Mouse (Mus musculus): ENCODE data around the gene Nxt1. TPM values are rescaled to one million over a fixed set of nuclear protein-coding genes. Genes with fewer than 3 reads are reported as not detected.

The Nxt1 gene
- polyA plus RNA-seq, 2 experiments = 70.8 to 89.5 TPM

DNA sequence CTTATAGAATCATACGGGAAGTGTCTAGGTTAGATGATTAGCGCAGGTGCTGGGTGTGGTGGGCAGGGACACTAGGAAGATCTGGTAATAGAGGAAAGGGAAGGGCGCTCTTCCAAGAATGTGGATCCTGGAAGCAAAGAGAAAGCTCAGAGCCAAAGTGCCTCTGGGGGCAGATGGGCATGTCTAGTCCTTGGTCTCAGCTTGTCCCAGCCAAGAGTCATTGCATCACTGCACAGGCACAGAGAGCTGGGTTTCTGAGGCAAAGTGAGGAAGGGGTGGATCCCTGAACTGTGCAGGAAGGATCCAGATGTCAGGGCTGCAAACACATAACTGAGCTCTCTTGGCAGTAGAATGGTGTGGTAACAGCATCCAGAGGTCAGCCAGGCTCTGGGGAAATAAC, 40.8 kb upstream of the Nxt1 start:
- ATAC-seq (ENCODE audit: low FRiP score, low read depth) = no peak
- Histone ChIP-seq H3K4me2 (replicated peaks; ENCODE audit: low read depth, low read length, severe bottlenecking) (no peak overlapping the region), H3K4me3 (replicated peaks; ENCODE audit: low read length) (no peak overlapping the region), H3K36me3 (ENCODE audit: control insufficient read depth, insufficient read depth, low read length) (no peaks in the 10 kb centered on the region), H3K9ac (ENCODE audit: low read depth, low read length, severe bottlenecking) (no peak overlapping the region), H3K27ac (replicated peaks; ENCODE audit: low read depth, low read length) (no peak overlapping the region), H3K27me3 (ENCODE audit: control insufficient read depth, insufficient read depth, low read length) (no peaks in the 10 kb centered on the region), H3K9me3 (ENCODE audit: control insufficient read depth, low read length) (no peaks in the 10 kb centered on the region), H3K4me1 (ENCODE audit: control insufficient read depth, insufficient read depth, low read length) (no peaks in the 10 kb centered on the region)
- TF ChIP-seq POLR2A (IDR thresholded peaks at IDR 0.05; ENCODE audit: borderline replicate concordance, extremely low read depth, insufficient read depth, insufficient read length) = no peak
- WGBS = 82% methylated on average over 3 of the region's 3 CpGs
- DNase-seq (ENCODE audit: low spot score) = peak; percentile 35

DNA sequence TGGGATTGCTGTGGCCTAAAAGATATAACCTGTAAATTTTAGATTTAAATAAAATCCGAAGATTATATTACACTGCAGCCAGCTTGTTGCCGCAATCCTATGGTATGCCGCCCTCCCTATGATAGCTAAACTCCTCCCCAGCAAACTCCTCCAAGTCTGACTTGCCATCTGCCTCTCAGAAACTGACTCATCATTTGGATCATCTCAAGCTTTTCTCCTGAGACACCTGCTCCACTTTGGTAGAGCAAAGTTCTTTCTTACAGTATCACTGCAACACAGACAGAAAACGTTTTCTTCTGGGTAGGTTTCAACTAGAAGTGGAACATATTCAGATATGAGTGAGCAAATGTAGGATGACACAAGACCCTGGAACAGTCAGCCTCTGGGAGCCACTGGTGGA, 37.9 kb upstream of the Nxt1 start:
- Histone ChIP-seq H3K9ac (ENCODE audit: low read depth, low read length, severe bottlenecking) (no peak overlapping the region), H3K4me2 (replicated peaks; ENCODE audit: low read depth, low read length, severe bottlenecking) (no peak overlapping the region), H3K27me3 (ENCODE audit: control insufficient read depth, insufficient read depth, low read length) (no peaks in the 10 kb centered on the region), H3K4me3 (replicated peaks; ENCODE audit: low read length) (no peak overlapping the region), H3K4me1 (ENCODE audit: control insufficient read depth, insufficient read depth, low read length) (no peaks in the 10 kb centered on the region), H3K27ac (replicated peaks; ENCODE audit: low read depth, low read length) (no peak overlapping the region), H3K9me3 (ENCODE audit: control insufficient read depth, low read length) (no peaks in the 10 kb centered on the region), H3K36me3 (ENCODE audit: control insufficient read depth, insufficient read depth, low read length) (no peaks in the 10 kb centered on the region)
- ATAC-seq (ENCODE audit: low FRiP score, low read depth) (no peak), DNase-seq (ENCODE audit: low spot score) (no peak)
- WGBS = 86% methylated on average over 4 of the region's 4 CpGs
- no peak for TF ChIP-seq POLR2A (IDR thresholded peaks at IDR 0.05; ENCODE audit: borderline replicate concordance, extremely low read depth, insufficient read depth, insufficient read length)

DNA sequence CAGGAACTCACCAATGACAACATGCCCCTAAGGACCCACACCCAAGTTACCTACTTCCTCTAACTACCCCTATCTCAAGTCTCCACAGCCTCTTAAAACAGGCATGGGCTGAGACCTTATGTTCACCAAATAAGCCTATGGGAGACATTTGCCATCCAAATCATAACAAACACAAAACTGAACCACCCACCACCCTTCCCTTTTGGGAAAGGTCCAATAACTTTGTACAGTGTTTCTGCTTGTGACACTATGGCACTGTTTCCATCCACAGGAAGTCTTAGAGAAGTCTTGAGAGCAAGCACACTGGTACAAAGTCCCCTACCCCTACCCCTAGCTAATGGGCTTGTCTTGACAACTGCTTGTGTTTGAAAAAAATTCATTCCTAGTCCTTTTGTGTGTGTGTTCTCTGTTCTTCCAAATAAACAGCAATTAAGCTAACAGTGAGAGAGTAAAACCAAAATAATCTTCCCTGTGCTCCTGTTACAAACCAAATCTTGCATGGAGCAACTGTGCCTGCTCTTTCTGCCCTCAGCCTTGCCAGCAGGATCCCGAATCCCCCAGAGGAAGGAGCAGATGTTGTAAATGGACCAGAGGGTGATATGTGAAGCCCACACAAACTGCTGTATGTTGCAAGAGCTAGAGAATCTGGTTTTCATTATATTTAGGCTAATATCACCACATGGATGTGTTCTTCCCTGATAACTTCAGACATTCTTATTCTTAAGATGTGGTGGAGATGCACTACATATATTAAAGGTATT, 29.6 kb upstream of the Nxt1 start:
- no peak overlapping the region for H3K4me2 ChIP-seq (replicated peaks; ENCODE audit: low read depth, low read length, severe bottlenecking)
- H3K27me3 ChIP-seq (ENCODE audit: control insufficient read depth, insufficient read depth, low read length) = no peaks in the 10 kb centered on the region
- no peak for TF ChIP-seq POLR2A (IDR thresholded peaks at IDR 0.05; ENCODE audit: borderline replicate concordance, extremely low read depth, insufficient read depth, insufficient read length)
- H3K9me3 ChIP-seq (ENCODE audit: control insufficient read depth, low read length) = no peaks in the 10 kb centered on the region
- no peak for DNase-seq (ENCODE audit: low spot score)
- H3K36me3 ChIP-seq (ENCODE audit: control insufficient read depth, insufficient read depth, low read length) = no peaks in the 10 kb centered on the region
- no peaks in the 10 kb centered on the region for H3K4me1 ChIP-seq (ENCODE audit: control insufficient read depth, insufficient read depth, low read length)
- no peak for ATAC-seq (ENCODE audit: low FRiP score, low read depth)
- H3K27ac ChIP-seq (replicated peaks; ENCODE audit: low read depth, low read length) = no peak overlapping the region
- H3K9ac ChIP-seq (ENCODE audit: low read depth, low read length, severe bottlenecking) = no peak overlapping the region
- H3K4me3 ChIP-seq (replicated peaks; ENCODE audit: low read length) = no peak overlapping the region
- WGBS = 11% methylated on average over 1 of the region's 1 CpGs

DNA sequence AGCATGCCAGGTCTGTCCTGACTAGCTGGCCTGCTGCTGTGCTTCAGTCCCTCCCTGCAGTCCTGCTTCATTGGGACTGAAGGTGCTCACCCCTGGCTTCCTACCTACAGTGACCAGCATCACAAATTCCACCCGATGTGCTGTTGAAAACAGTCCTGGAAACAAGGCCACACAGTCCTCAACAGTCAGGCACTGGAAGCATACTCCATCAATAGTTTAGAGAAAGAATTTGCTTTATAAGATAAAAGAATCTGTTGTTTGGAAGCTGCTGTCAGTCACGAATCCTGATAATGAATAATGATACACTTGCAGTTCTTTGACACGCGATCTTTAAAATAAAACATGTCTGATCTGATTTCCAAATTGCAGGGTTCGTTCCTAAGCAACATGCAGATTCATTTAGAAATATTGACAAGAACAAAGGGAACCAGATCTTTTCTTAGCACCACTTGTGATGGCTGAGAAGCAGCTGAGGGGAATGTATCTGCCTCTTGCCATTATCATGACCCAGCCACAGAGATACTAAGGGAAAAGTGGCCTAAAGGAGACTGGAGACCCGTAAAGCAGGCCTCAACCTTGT, 27.9 kb upstream of the Nxt1 start:
- no peak overlapping the region for H3K4me2 ChIP-seq (replicated peaks; ENCODE audit: low read depth, low read length, severe bottlenecking)
- H3K4me3 ChIP-seq (replicated peaks; ENCODE audit: low read length) = no peak overlapping the region
- H3K9ac ChIP-seq (ENCODE audit: low read depth, low read length, severe bottlenecking) = no peak overlapping the region
- ATAC-seq (ENCODE audit: low FRiP score, low read depth) (no peak), DNase-seq (ENCODE audit: low spot score) (no peak)
- no peak overlapping the region for H3K27ac ChIP-seq (replicated peaks; ENCODE audit: low read depth, low read length)
- TF ChIP-seq POLR2A (IDR thresholded peaks at IDR 0.05; ENCODE audit: borderline replicate concordance, extremely low read depth, insufficient read depth, insufficient read length) = no peak
- no peaks in the 10 kb centered on the region for H3K9me3 ChIP-seq (ENCODE audit: control insufficient read depth, low read length)
- 85% methylated on average over 6 of the region's 6 CpGs for WGBS
- no peaks in the 10 kb centered on the region for H3K4me1 ChIP-seq (ENCODE audit: control insufficient read depth, insufficient read depth, low read length)
- H3K27me3 ChIP-seq (ENCODE audit: control insufficient read depth, insufficient read depth, low read length) = no peaks in the 10 kb centered on the region
- H3K36me3 ChIP-seq (ENCODE audit: control insufficient read depth, insufficient read depth, low read length) = no peaks in the 10 kb centered on the region

DNA sequence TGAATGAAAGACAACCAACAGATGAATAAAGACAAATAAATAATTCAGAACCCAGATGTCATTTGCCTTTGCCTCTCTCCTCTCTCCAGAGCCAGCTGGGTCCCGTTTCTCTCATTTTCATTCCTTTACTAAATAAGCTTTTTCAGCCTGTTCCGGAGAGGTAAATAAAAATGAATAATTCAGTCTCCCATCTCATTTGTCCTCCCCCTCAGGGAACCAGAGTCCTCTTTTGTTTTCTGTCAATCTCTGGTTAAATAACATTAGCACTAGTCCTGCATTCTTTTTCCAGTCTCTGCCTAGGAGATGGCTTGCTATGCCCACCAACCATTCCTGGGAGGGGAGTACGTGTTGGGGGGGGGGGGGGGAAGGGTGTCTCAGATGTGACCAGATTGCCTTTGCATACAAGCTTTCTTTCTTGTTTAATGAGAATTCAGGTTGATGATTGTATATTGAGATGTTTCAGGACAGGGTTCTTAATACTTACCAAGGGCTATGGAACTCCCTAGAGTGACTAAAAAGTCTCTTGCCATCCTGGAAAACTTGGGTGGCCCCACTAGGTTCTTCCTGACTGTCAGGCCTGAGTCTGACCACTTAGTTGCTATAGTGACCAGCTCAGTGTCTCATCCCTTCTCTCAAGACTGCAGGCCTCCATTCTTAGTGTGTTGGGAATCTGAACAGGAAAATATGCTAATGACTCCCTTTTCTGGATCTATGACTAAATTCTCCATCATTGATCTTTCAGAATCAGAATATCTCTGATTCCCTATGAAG, 21.6 kb upstream of the Nxt1 start:
- DNase-seq (ENCODE audit: low spot score) (no peak), ATAC-seq (ENCODE audit: low FRiP score, low read depth) (no peak)
- no peak overlapping the region for H3K4me3 ChIP-seq (replicated peaks; ENCODE audit: low read length)
- H3K4me1 ChIP-seq (ENCODE audit: control insufficient read depth, insufficient read depth, low read length) = no peaks in the 10 kb centered on the region
- H3K36me3 ChIP-seq (ENCODE audit: control insufficient read depth, insufficient read depth, low read length) = no peaks in the 10 kb centered on the region
- WGBS = 58% methylated on average over 3 of the region's 3 CpGs
- no peak overlapping the region for H3K9ac ChIP-seq (ENCODE audit: low read depth, low read length, severe bottlenecking)
- H3K4me2 ChIP-seq (replicated peaks; ENCODE audit: low read depth, low read length, severe bottlenecking) = no peak overlapping the region
- H3K27me3 ChIP-seq (ENCODE audit: control insufficient read depth, insufficient read depth, low read length) = no peaks in the 10 kb centered on the region
- no peaks in the 10 kb centered on the region for H3K9me3 ChIP-seq (ENCODE audit: control insufficient read depth, low read length)
- no peak for TF ChIP-seq POLR2A (IDR thresholded peaks at IDR 0.05; ENCODE audit: borderline replicate concordance, extremely low read depth, insufficient read depth, insufficient read length)
- no peak overlapping the region for H3K27ac ChIP-seq (replicated peaks; ENCODE audit: low read depth, low read length)

Measured in limb, embryonic 14.5 days (tissue).